Mouse (Mus musculus) heart, embryonic 11.5 days (tissue): ENCODE measurements at regions not wholly inside any gene's neighbourhood (a gene's known extent, or its start where the extent isn't known, plus 50 kb on each side); places are given as distances from the start of the nearest gene placed in this dataset.

Experiments
- ATAC-seq: fragments of 200-750 bp; cut with Nextera tagmentation; replicated peaks from 2 replicates; pipeline ENCODE4 v1.8.0; 2017; ENCODE audit warnings: moderate library complexity; ENCODE audit not compliant: insufficient number of reproducible peaks, low FRiP score, low TSS enrichment
- H3K27ac ChIP-seq: fragments of 300-500 bp; sonication (generic); 2 replicates; pipeline ENCODE4 v1.5.1; 2014; ENCODE audit warnings: mild to moderate bottlenecking, low read depth, low read length
- H3K27me3 ChIP-seq: fragments of 300-500 bp; sonication (generic); 2 replicates; pipeline ENCODE4 v1.6.1; 2014; ENCODE audit warnings: mild to moderate bottlenecking, low read length, mixed read lengths; ENCODE audit not compliant: control insufficient read depth, insufficient read depth
- H3K36me3 ChIP-seq: fragments of 300-500 bp; sonication (generic); 2 replicates; pipeline ENCODE4 v1.6.1; 2014; ENCODE audit warnings: mild to moderate bottlenecking, low read length, moderate library complexity, mixed read lengths; ENCODE audit not compliant: control insufficient read depth, insufficient read depth
- H3K4me1 ChIP-seq: fragments of 300-500 bp; sonication (generic); 2 replicates; pipeline ENCODE4 v1.6.1; 2014; ENCODE audit warnings: low read length; ENCODE audit not compliant: control insufficient read depth, insufficient read depth
- H3K4me2 ChIP-seq: fragments of 300-500 bp; sonication (generic); 2 replicates; pipeline ENCODE4 v1.6.1; 2014; ENCODE audit warnings: mild to moderate bottlenecking, moderate library complexity
- H3K4me3 ChIP-seq: fragments of 300-500 bp; sonication (generic); 2 replicates; pipeline ENCODE4 v1.5.1; 2014; ENCODE audit warnings: low read depth, low read length
- H3K9ac ChIP-seq: fragments of 300-500 bp; sonication (generic); 2 replicates; pipeline ENCODE4 v1.6.1; 2014; ENCODE audit warnings: mild to moderate bottlenecking, low read depth, low read length, moderate library complexity
- H3K9me3 ChIP-seq: fragments of 300-500 bp; sonication (generic); replicated peaks from 2 replicates; pipeline ENCODE4 v1.6.1; 2016; ENCODE audit warnings: low read length; ENCODE audit not compliant: control insufficient read depth
- WGBS: fragments of 180-500 bp; shearing (Covaris S2); extraction: QIAGEN DNeasy Blood & Tissue Kit; methylation state at CpG from one replicate; pipeline ENCODE4 v1.1.7; 2014; ENCODE audit not compliant: insufficient replicate concordance; 5-methylcytosine and 5-hydroxymethylcytosine counted together

DNA sequence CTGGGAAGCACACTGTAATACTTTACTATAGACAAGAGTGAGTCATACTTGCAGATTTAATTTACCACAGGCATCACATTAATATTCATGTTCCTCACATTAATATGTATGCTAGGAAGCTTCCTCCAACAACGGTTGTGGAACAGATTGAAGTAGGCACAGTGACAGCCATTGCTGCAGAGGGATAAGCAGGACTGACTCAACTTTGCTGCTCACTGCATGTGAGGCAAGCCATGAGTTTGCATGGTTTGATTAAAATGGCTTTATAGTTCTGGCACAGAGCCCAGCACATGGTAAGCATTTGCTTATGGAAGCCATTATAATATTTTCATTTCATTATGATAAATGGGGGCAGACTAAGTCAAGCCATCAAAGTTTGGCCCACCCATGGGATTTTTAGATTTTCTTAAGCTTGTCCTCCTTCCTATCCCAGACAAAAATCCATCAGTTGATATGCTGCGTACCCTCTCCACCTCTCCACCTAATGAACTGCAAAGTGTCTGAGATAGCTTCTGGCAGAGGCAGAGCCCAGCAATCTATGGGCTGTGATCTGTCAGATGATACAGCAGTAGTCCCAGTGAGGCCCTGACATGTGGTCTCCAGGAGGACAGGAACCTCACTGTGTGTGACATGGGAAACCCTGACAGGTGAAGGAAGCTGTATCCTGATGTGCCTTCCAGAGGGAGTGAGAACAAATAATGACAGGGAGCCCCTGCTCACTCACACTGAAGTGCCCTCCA, 109.6 kb upstream of the Arrdc4 start:
- Histone ChIP-seq H3K4me3 (no peak overlapping the region), H3K9ac (no peak overlapping the region), H3K27me3 (no peaks in the 10 kb centered on the region), H3K4me1 (no peaks in the 10 kb centered on the region), H3K27ac (no peak overlapping the region), H3K36me3 (no peaks in the 10 kb centered on the region), H3K9me3 (no peaks in the 10 kb centered on the region), H3K4me2 (no peak overlapping the region)
- 49% methylated on average over 2 of the region's 2 CpGs for WGBS
- no peak for ATAC-seq

- Histone ChIP-seq H3K36me3 (no peaks in the 10 kb centered on the region), H3K9ac (no peak overlapping the region), H3K4me1 (no peaks in the 10 kb centered on the region), H3K4me3 (no peak overlapping the region), H3K4me2 (no peak overlapping the region), H3K9me3 (no peaks in the 10 kb centered on the region), H3K27me3 (no peaks in the 10 kb centered on the region), H3K27ac (no peak overlapping the region)
- WGBS: 41% methylated on average over 3 of the region's 3 CpGs
- ATAC-seq: no peak
Measured at GRCm38 (mm10) chr7:68851981-68852575, 103.0 kb upstream of the Arrdc4 start.

DNA sequence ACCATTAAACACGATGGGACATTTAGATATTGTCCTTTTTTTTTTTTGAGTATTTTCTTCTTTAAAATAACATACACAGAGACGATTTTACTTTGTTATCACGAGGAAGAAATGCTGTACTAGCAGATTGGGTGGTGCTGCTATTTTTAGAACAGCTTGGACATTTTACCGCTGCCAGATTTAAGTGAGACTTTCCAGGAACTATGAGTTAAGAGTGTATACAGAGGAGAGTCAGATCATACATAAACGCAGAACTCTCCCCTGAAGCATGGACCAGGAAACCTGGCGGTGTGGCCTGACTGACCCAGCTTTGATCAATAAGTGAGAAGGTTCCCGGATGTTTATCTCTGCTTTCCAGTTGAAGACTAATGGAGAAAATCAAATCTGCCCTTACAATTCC, 95.6 kb upstream of the Arrdc4 start:
- Histone ChIP-seq H3K27ac (no peak overlapping the region), H3K27me3 (no peaks in the 10 kb centered on the region), H3K36me3 (no peaks in the 10 kb centered on the region), H3K9me3 (no peaks in the 10 kb centered on the region), H3K4me3 (no peak overlapping the region), H3K4me1 (peaks cover 4% of the 10 kb centered on the region; the same call in 1 of the 2 replicates), H3K4me2 (peak overlapping the region; percentile 39), H3K9ac (no peak overlapping the region)
- no peak for ATAC-seq
- 24% methylated on average over 7 of the region's 7 CpGs for WGBS

DNA sequence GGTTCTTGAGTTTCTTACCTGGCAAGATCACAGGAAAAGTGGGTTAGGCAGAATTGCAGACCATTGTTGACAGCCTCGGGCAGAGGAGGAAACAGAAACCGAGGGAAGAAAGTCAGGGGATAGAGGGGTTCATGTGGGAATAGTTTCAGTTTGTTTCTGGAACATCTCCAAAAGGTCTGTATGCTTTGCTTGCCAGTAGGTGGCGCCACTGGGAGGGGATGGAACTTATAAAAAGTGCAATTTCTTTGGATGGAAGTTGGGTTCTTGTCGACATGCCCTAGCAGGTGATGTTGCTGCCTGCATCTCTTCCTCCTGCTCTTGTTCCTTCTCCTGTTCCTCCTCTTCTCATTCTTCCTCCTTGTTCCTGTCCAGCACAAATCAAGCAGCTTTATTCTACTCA, 94.3 kb upstream of the Arrdc4 start:
- no peak overlapping the region for H3K9ac ChIP-seq

DNA sequence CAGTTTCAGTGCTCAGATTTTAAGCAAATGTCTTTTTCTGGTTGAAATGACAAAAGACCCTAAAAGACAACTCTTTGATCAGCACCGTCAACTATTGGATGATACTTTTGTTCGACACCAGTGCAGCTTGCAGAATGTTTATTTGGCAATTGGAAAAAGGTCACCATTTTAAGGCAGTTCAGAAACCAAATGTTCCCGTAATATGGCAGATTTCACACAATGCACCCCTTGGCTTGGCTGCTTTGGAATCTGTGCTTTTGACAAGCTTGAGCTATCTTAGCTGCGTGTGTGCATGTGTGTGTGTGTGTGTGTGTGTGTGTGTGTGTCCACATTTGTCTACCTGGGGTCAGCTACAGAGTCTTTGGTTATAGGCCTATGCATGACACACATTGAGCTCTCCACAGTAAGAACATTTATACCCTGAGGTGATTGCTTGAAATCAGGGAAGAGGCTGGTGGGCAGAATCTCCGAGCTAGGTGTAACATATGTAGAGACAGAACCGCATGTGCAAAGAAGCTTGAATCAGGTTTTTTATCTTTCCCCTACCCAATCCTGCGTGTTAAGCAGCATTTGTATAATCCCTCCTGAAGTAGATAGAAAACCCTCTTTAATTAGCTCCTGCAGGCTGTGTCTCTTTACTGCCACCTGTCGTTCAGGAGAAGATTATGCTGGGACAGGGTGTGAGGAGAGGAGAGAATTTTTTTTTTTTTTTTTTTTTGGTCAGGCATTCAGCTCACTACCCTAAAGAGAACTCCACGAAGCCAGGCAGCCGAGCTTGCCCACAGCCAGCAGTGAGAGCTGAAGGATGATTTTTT, 85.1 kb upstream of the Arrdc4 start:
- no peak overlapping the region for H3K4me3 ChIP-seq
- H3K4me1 ChIP-seq: no peaks in the 10 kb centered on the region
- WGBS: 41% methylated on average over 10 of the region's 10 CpGs
- no peak for ATAC-seq
- H3K27ac ChIP-seq: no peak overlapping the region
- no peaks in the 10 kb centered on the region for H3K9me3 ChIP-seq
- no peaks in the 10 kb centered on the region; the same call in 1 of the 2 replicates for H3K27me3 ChIP-seq
- H3K36me3 ChIP-seq: no peaks in the 10 kb centered on the region
- H3K9ac ChIP-seq: no peak overlapping the region
- H3K4me2 ChIP-seq: no peak overlapping the region

More for the DNA sequence above, 94.3 kb upstream of the Arrdc4 start:
- no peaks in the 10 kb centered on the region for H3K9me3 ChIP-seq
- no peak overlapping the region for H3K4me3 ChIP-seq
- H3K36me3 ChIP-seq: no peaks in the 10 kb centered on the region
- H3K4me1 ChIP-seq: peaks cover 4% of the 10 kb centered on the region; the same call in 1 of the 2 replicates
- H3K27me3 ChIP-seq: no peaks in the 10 kb centered on the region
- H3K4me2 ChIP-seq: no peak overlapping the region
- H3K27ac ChIP-seq: no peak overlapping the region
- no peak for ATAC-seq
- 38% methylated on average over 4 of the region's 4 CpGs for WGBS

GRCm38 (mm10) chr7:68833517-68833916, 84.5 kb upstream of the Arrdc4 start:
- H3K27ac ChIP-seq: no peak overlapping the region
- no peak for ATAC-seq
- H3K9me3 ChIP-seq: no peaks in the 10 kb centered on the region
- no peak overlapping the region for H3K4me2 ChIP-seq
- no peaks in the 10 kb centered on the region; the same call in 1 of the 2 replicates for H3K27me3 ChIP-seq
- H3K9ac ChIP-seq: no peak overlapping the region
- no peaks in the 10 kb centered on the region for H3K4me1 ChIP-seq
- H3K4me3 ChIP-seq: no peak overlapping the region
- 86% methylated on average over 7 of the region's 7 CpGs for WGBS
- no peaks in the 10 kb centered on the region for H3K36me3 ChIP-seq

GRCm38 (mm10) chr7:68829861-68830260, 80.8 kb upstream of the Arrdc4 start:
- no peak for ATAC-seq
- Histone ChIP-seq H3K36me3 (no peaks in the 10 kb centered on the region), H3K4me3 (no peak overlapping the region), H3K9me3 (no peaks in the 10 kb centered on the region), H3K27me3 (no peaks in the 10 kb centered on the region; the same call in 1 of the 2 replicates), H3K27ac (no peak overlapping the region), H3K4me1 (no peaks in the 10 kb centered on the region), H3K9ac (no peak overlapping the region), H3K4me2 (no peak overlapping the region)
- WGBS: 13% methylated on average over 8 of the region's 8 CpGs

DNA sequence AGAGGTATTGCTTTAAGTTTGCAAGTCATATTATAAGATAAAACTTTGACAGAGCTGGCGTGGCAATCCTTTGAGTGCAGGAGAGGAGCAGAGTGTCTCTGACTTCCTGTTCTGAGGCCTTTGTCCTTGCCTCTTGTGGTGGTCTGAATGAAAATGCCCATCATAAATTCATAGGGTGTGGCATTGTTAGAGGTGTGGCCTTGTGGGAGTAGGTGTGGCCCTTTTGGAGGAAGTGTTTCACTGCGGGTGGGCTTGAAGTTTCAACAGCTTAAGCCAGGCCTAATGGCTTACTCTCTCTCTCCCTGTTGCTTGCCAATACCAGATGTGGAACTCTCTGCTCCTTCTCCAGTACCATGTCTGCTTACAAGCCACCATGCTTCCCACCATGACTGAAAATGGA, 75.4 kb upstream of the Arrdc4 start:
- Histone ChIP-seq H3K9ac (no peak overlapping the region), H3K4me1 (no peaks in the 10 kb centered on the region), H3K27me3 (no peaks in the 10 kb centered on the region), H3K4me2 (no peak overlapping the region), H3K36me3 (no peaks in the 10 kb centered on the region), H3K4me3 (no peak overlapping the region), H3K9me3 (no peaks in the 10 kb centered on the region), H3K27ac (no peak overlapping the region)
- 60% methylated on average over 2 of the region's 2 CpGs for WGBS
- ATAC-seq: no peak
